In genomic region chr17:30971877-30972276, GRCm38 (mm10) we compare ENCODE assay signal across 20 mouse cellular contexts. TPM values are rescaled to one million over a fixed set of nuclear protein-coding genes. Genes with fewer than 3 reads are reported as not detected.
DNase-seq lines count a peak whose midpoint lies in the region; ATAC-seq lines count a peak whose summit lies in the region.
"Had no signal": no experiment of that assay in that cellular context is flagged by ENCODE, and none has a peak within 500 bp of the region (broad histone marks: within the 10 kb centered on the region; RNA-seq: fewer than 3 reads in every experiment).

No protein-coding gene starts in this region.

- H3K27me3 ChIP-seq in megakaryocyte, embryonic 14.5 days (replicated peaks) = peaks cover 19% of the 10 kb centered on the region
- H3K27me3 ChIP-seq: embryonic facial prominence, embryonic 15.5 days; hindbrain, embryonic 12.5 days; intestine, embryonic 15.5 days; limb, embryonic 15.5 days; neural tube, embryonic 12.5 days; stomach, embryonic 15.5 days had no signal

- H3K36me3 ChIP-seq in megakaryocyte, embryonic 14.5 days (replicated peaks; ENCODE audit: low read length) = no peaks in the 10 kb centered on the region
- H3K36me3 ChIP-seq: embryonic facial prominence, embryonic 15.5 days; hindbrain, embryonic 12.5 days; intestine, embryonic 15.5 days; limb, embryonic 15.5 days; neural tube, embryonic 12.5 days; stomach, embryonic 15.5 days had no signal

- H3K4me3 ChIP-seq in megakaryocyte, embryonic 14.5 days (replicated peaks) = peak overlapping the region; percentile 31
- H3K4me3 ChIP-seq: embryonic facial prominence, embryonic 15.5 days; heart, adult 2 months; hindbrain, embryonic 12.5 days; intestine, embryonic 15.5 days; limb, embryonic 15.5 days; neural tube, embryonic 12.5 days; stomach, embryonic 15.5 days had no signal

- no peaks in the 10 kb centered on the region for H3K9me3 ChIP-seq in megakaryocyte, embryonic 14.5 days
- H3K9me3 ChIP-seq: embryonic facial prominence, embryonic 15.5 days; hindbrain, embryonic 12.5 days; intestine, embryonic 15.5 days; limb, embryonic 15.5 days; neural tube, embryonic 12.5 days; stomach, embryonic 15.5 days had no signal

- peaks cover 20% of the 10 kb centered on the region for H3K4me1 ChIP-seq in megakaryocyte, embryonic 14.5 days
- H3K4me1 ChIP-seq: hindbrain, embryonic 12.5 days; intestine, embryonic 15.5 days; neural tube, embryonic 12.5 days had no signal

- ATAC-seq in megakaryocyte, adult 5-6 weeks (ENCODE audit: poor library complexity, severe bottlenecking) = no peak
- ATAC-seq: intestine, embryonic 15.5 days had no signal

- intact Hi-C loops in left cerebral cortex, postnatal 14 days (cut with DNase I) = no loop called here

- peak; percentile 56 to 64 for DNase-seq in frontal cortex, postnatal 36 days (ENCODE audit: low spot score in 2 of 2)
- peak; percentile 59 to 74 for DNase-seq in left cerebral cortex, postnatal 14 days (ENCODE audit: low spot score in 2 of 2)
- peak; percentile 49 for DNase-seq in telencephalon, adult 2 months (ENCODE audit: low read depth, low spot score)
- DNase-seq in heart, adult 9 months (ENCODE audit: low spot score in 2 of 2) = no peak
- DNase-seq in urinary bladder, postnatal 10 days (ENCODE audit: low spot score) = no peak
- DNase-seq: cerebellum, postnatal 14 days; embryo, embryonic 11 days; heart, adult 2 months; lung, postnatal 10 days had no signal

RNA-seq across cellular contexts. Expression of gene Umodl1, which starts 17.4 kb away (rescaled TPM):
- polyA plus RNA-seq in megakaryocyte, embryonic 14.5 days (2012; ENCODE audit: insufficient read depth, low replicate concordance) = 0.03 TPM in 1 of 2 replicates, not detected in the other
- not detected in 2 replicates for total RNA-seq in megakaryocyte, adult 5-6 weeks (2015)
- not detected in 2 replicates for total RNA-seq in megakaryocyte, adult 5-6 weeks (2017)
- total RNA-seq in left cerebral cortex, postnatal 14 days (2021) = under 1 TPM; 0.15 to 0.23 TPM
- total RNA-seq: ES-E14; heart, adult 2 months; monocyte, adult 5-6 weeks had no signal
- polyA plus RNA-seq: heart, adult 2 months; large intestine, adult 2 months; limb, embryonic 15.5 days; neural tube, embryonic 12.5 days; stomach, embryonic 15.5 days had no signal

Comparison
In these comparisons a context has a peak if more than half of its experiments do, and no peak if none do; other contexts are left out.
1. DNase-seq: peak in frontal cortex, postnatal 36 days (2 of 2), left cerebral cortex, postnatal 14 days (2 of 2) and telencephalon, adult 2 months (single experiment); none in heart, adult 9 months (0 of 2) and urinary bladder, postnatal 10 days (single experiment).